Mouse (Mus musculus) heart, embryonic 12.5 days (tissue): ENCODE data around the gene Sbds. TPM values are rescaled to one million over a fixed set of nuclear protein-coding genes. Genes with fewer than 3 reads are reported as not detected.

Source experiments
- ATAC-seq: fragments of 200-750 bp; cut with Nextera tagmentation; 2 replicates; pipeline ENCODE4 v1.8.0; 2017; ENCODE audit warnings: moderate TSS enrichment, moderate library complexity; ENCODE audit not compliant: insufficient number of reproducible peaks, low FRiP score
- H3K27ac ChIP-seq: fragments of 300-500 bp; sonication (generic); 2 replicates; pipeline ENCODE4 v1.5.1; 2016; ENCODE audit warnings: mild to moderate bottlenecking, moderate library complexity; ENCODE audit not compliant: poor library complexity, severe bottlenecking
- H3K27me3 ChIP-seq: fragments of 300-500 bp; sonication (generic); replicated peaks from 2 replicates; pipeline ENCODE4 v1.6.1; 2016; ENCODE audit warnings: mild to moderate bottlenecking, moderate library complexity
- H3K36me3 ChIP-seq: fragments of 300-500 bp; sonication (generic); 2 replicates; pipeline ENCODE4 v1.6.1; 2016; ENCODE audit warnings: mild to moderate bottlenecking, moderate library complexity
- H3K4me1 ChIP-seq: fragments of 300-500 bp; sonication (generic); replicated peaks from 2 replicates; pipeline ENCODE4 v1.6.1; 2016; ENCODE audit warnings: mild to moderate bottlenecking
- H3K4me2 ChIP-seq: fragments of 300-500 bp; sonication (generic); 2 replicates; pipeline ENCODE4 v1.6.1; 2016; ENCODE audit warnings: mild to moderate bottlenecking, moderate library complexity
- H3K4me3 ChIP-seq: fragments of 300-500 bp; sonication (generic); 2 replicates; pipeline ENCODE4 v1.5.1; 2016; ENCODE audit warnings: mild to moderate bottlenecking
- H3K9ac ChIP-seq: fragments of 300-500 bp; sonication (generic); 2 replicates; pipeline ENCODE4 v1.6.1; 2016; ENCODE audit warnings: mild to moderate bottlenecking, moderate library complexity
- H3K9me3 ChIP-seq: fragments of 300-500 bp; sonication (generic); replicated peaks from 2 replicates; pipeline ENCODE4 v1.6.1; 2016; ENCODE audit warnings: mild to moderate bottlenecking, moderate library complexity
- WGBS: fragments of 180-500 bp; shearing (Covaris S2); methylation state at CpG from one replicate; pipeline ENCODE4 v1.1.7; 2016; 5-methylcytosine and 5-hydroxymethylcytosine counted together
- polyA plus RNA-seq: library from polyadenylated mRNA; unstranded; fragments of >200 nt; fragmentation: Nextera tagmentation; extraction: Ambion mirVana; gene quantifications from 2 replicates; pipeline ENCODE4 v1.2.1, GENCODE M21; 2016

Sbds gene
- polyA plus RNA-seq, 1 experiment from 2014 or later = 62.8 TPM

DNA sequence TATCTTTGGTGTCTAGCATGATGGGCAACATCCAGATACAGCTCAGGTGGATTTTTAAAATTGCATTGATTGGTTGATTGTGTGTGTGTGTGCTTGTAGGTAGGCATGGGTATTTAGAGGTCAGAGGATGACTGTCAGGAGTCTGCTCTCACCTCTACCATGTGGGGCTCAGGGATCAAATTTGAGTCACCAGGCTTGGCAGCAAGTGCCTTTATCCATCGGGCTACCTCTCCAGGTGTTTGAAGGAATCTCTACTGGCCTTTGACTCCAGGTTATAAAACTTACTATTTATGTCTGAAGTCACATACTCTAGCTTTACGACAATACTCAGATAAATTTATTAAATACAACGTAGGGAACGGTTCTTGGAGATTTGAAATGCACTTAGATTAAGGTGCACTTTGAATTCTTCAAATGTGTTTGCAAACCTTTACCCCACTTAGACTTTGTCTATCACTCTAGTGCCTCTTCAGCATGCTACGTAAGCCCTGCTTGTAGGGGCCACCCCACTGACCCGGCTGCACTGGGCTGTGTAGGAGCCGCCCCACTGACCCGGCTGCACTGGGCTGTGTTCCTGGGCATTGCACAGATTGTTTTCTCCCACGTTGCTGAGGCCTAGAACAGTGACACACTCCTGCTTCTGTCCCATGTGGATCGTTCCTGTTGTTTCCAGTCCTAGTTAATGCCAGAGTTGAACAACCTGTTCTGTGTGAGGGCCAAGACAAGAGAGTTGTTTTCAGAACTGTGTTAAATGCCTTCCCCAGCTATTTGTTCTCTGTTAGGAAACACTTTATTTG lies 54.9 kb downstream of the Sbds start:
- peaks cover 57% of the 10 kb centered on the region for H3K36me3 ChIP-seq
- H3K9me3 ChIP-seq = no peaks in the 10 kb centered on the region
- H3K4me1 ChIP-seq = peaks cover 18% of the 10 kb centered on the region
- H3K27me3 ChIP-seq = no peaks in the 10 kb centered on the region
- H3K9ac ChIP-seq = no peak overlapping the region
- WGBS = 86% methylated on average over 10 of the region's 10 CpGs
- no peak overlapping the region for H3K4me2 ChIP-seq
- H3K27ac ChIP-seq = no peak overlapping the region
- ATAC-seq = no peak
- no peak overlapping the region for H3K4me3 ChIP-seq

DNA sequence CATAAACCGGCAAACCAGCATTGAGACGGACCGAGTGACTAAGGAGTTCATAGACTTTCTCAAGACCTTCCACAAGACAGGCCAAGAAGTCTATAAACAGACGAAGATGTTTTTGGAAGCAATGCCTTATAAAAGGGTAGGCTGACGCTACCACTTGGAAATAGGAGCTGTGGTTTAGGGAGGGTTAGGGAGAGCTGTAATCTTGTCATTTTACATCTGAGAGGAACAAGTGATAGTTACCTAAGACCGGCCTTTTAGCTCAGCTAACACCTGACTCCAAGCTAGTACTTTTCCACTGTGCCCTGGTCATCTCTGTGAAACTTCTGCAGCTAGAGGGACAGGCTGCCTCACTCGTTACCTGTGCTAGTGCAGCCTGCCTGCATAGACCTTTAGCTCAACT lies 57.3 kb downstream of the Sbds start:
- 91% methylated on average over 7 of the region's 7 CpGs for WGBS
- Histone ChIP-seq H3K9ac (no peak overlapping the region), H3K4me2 (no peak overlapping the region), H3K36me3 (peaks cover 63% of the 10 kb centered on the region), H3K9me3 (no peaks in the 10 kb centered on the region), H3K4me3 (no peak overlapping the region), H3K27ac (no peak overlapping the region), H3K4me1 (peaks cover 13% of the 10 kb centered on the region), H3K27me3 (no peaks in the 10 kb centered on the region)
- no peak for ATAC-seq

DNA sequence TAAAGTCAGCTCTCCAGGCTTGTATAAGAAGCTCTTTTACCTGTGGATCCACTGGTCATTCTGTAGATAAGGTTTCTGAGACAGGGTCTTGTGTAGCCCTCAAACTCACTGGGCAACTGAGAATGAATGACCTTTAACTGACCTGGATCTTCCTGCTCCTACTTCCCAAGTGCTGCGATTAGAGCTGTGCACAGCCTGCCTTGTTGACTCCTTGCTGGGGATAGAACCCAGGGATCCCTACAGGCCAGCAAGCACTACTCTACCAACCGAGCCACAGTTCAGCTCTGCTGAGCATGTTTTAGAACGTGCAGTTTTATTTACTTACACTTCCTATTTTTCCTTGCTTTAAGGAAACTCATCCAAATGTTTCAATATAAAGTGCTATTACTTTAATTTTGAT lies 57.9 kb downstream of the Sbds start:
- no peak overlapping the region for H3K4me2 ChIP-seq
- H3K9me3 ChIP-seq = no peaks in the 10 kb centered on the region
- H3K4me1 ChIP-seq = peaks cover 16% of the 10 kb centered on the region
- H3K36me3 ChIP-seq = peaks cover 58% of the 10 kb centered on the region
- no peaks in the 10 kb centered on the region for H3K27me3 ChIP-seq
- H3K27ac ChIP-seq = no peak overlapping the region
- no peak overlapping the region for H3K4me3 ChIP-seq
- 63% methylated on average over 3 of the region's 3 CpGs for WGBS
- H3K9ac ChIP-seq = no peak overlapping the region
- ATAC-seq = no peak

DNA sequence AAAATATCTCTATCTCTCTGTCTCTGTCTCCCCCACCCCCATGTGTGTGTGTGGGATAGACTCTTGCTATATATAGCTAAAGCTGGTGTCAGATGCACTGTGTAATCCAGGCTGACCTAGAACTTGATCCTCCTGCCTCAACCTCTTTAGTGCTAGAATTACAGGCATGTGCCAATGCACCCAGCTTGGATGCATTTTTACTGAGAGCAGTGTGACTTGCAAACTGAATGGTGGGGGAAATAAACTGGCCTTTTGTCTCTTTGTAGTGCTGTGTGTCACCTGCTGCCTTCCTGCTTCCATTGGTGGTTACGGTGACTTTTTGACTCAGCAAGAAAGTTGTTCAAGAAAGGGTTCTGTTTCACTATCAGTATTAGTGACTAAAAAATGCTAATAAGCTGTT lies 59.0 kb downstream of the Sbds start:
- no peaks in the 10 kb centered on the region for H3K27me3 ChIP-seq
- ATAC-seq = peak; percentile 44; the same call in 1 of the 2 replicates
- H3K4me2 ChIP-seq = no peak overlapping the region
- no peak overlapping the region for H3K9ac ChIP-seq
- H3K27ac ChIP-seq = peak overlapping the region; percentile 27; the same call in 1 of the 2 replicates
- no peaks in the 10 kb centered on the region for H3K9me3 ChIP-seq
- no peak overlapping the region for H3K4me3 ChIP-seq
- peaks cover 22% of the 10 kb centered on the region for H3K4me1 ChIP-seq
- H3K36me3 ChIP-seq = peaks cover 62% of the 10 kb centered on the region
- WGBS = 88% methylated on average over 1 of the region's 1 CpGs

Other genes with a start within 250 kb of the Sbds start
- 15.7 and 19.1 TPM in 2 replicates for gene Asl, start 226.3 kb downstream of the Sbds start, polyA plus RNA-seq
- 21.2 and 22.5 TPM in 2 replicates for gene Crcp, start 226.2 kb downstream of the Sbds start, polyA plus RNA-seq
- 25.8 and 29.4 TPM in 2 replicates for gene Tpst1, start 182.2 kb downstream of the Sbds start, polyA plus RNA-seq
- gene Kctd7, start 110.7 kb downstream of the Sbds start, polyA plus RNA-seq = 4.8 and 5.1 TPM in 2 replicates
- gene Rabgef1, start 83.7 kb downstream of the Sbds start, polyA plus RNA-seq = 25.0 and 27.7 TPM in 2 replicates
- 41.5 and 43.6 TPM in 2 replicates for gene Tmem248, start 38.4 kb downstream of the Sbds start, polyA plus RNA-seq
- 17.7 and 18.9 TPM in 2 replicates for gene Tyw1, start 89 bp upstream of the Sbds start, polyA plus RNA-seq
- 0.03 TPM in 1 of 2 replicates, not detected in the other for gene Caln1, start 113.9 kb upstream of the Sbds start, polyA plus RNA-seq
- gene A330070K13Rik, start 129.1 kb upstream of the Sbds start, polyA plus RNA-seq = not detected in 2 replicates